Mouse (Mus musculus): ENCODE data around the gene Btrc.
A peak's percentile ranks its signal among the peaks of the same experiment; 100 is the strongest.
"Not testable (repeated sequence)": the region's sequence is repeated elsewhere in the genome, so short reads cannot be mapped to it uniquely, and the experiment has no call there.

Btrc gene

GRCm38 (mm10) chr19:45530200-45530995 is 166.9 kb downstream of the Btrc start:
- no peak for DNase-seq (ENCODE audit: low spot score in 2 of 2)

- DNase-seq (ENCODE audit: low spot score in 2 of 2) = no peak
Measured at GRCm38 (mm10) chr19:45531554-45531953, 168.0 kb downstream of the Btrc start.

GRCm38 (mm10) chr19:45533617-45534016 is 170.1 kb downstream of the Btrc start:
- no peak for DNase-seq (ENCODE audit: low spot score in 2 of 2)

- DNase-seq (ENCODE audit: low spot score in 2 of 2) = no peak
Measured at GRCm38 (mm10) chr19:45535214-45535735, 171.7 kb downstream of the Btrc start.

- DNase-seq (ENCODE audit: low spot score in 2 of 2) = no peak
Measured at GRCm38 (mm10) chr19:45535929-45536328, 172.4 kb downstream of the Btrc start.

- DNase-seq (ENCODE audit: low spot score in 2 of 2) = no peak
Measured at GRCm38 (mm10) chr19:45537505-45537904, 174.0 kb downstream of the Btrc start.

GRCm38 (mm10) chr19:45540657-45541408 is 177.3 kb downstream of the Btrc start:
- no peak for DNase-seq (ENCODE audit: low spot score in 2 of 2)

- DNase-seq (ENCODE audit: low spot score in 2 of 2) = no peak
Measured at GRCm38 (mm10) chr19:45541409-45542041, 178.0 kb downstream of the Btrc start.

- DNase-seq (ENCODE audit: low spot score in 2 of 2) = no peak
Measured at GRCm38 (mm10) chr19:45542061-45542460, 178.5 kb downstream of the Btrc start.

- DNase-seq (ENCODE audit: low spot score in 2 of 2) = no peak
Measured at GRCm38 (mm10) chr19:45544152-45544924, 180.8 kb downstream of the Btrc start.

- peak; percentile 79 to 84 for DNase-seq (ENCODE audit: low spot score in 2 of 2)
Measured at GRCm38 (mm10) chr19:45544925-45545321, 181.4 kb downstream of the Btrc start.

- DNase-seq (ENCODE audit: low spot score in 2 of 2) = not testable (repeated sequence)
Measured at GRCm38 (mm10) chr19:45548196-45548595, 184.7 kb downstream of the Btrc start.

- no peak for DNase-seq (ENCODE audit: low spot score in 2 of 2)
Measured at GRCm38 (mm10) chr19:45549128-45549915, 185.8 kb downstream of the Btrc start.

- DNase-seq (ENCODE audit: low spot score in 2 of 2) = no peak
Measured at GRCm38 (mm10) chr19:45549948-45550347, 186.4 kb downstream of the Btrc start.

GRCm38 (mm10) chr19:45552187-45552586 is 188.7 kb downstream of the Btrc start:
- DNase-seq (ENCODE audit: low spot score in 2 of 2) = no peak

GRCm38 (mm10) chr19:45554136-45554535 is 190.6 kb downstream of the Btrc start:
- DNase-seq (ENCODE audit: low spot score in 2 of 2) = no peak

- DNase-seq (ENCODE audit: low spot score in 2 of 2) = peak; percentile 82 to 89
Measured at GRCm38 (mm10) chr19:45560153-45560890, 196.8 kb downstream of the Btrc start, which contains the start of the genes Poll and Gm17018. Poll (minus strand) TSS chr19:45560531. Gm17018 (plus strand) TSS chr19:45560615.

GRCm38 (mm10) chr19:45565925-45566715 is 202.6 kb downstream of the Btrc start:
- DNase-seq (ENCODE audit: low spot score in 2 of 2) = no peak

GRCm38 (mm10) chr19:45567367-45567766 is 203.8 kb downstream of the Btrc start:
- DNase-seq (ENCODE audit: low spot score in 2 of 2) = no peak
